Mouse (Mus musculus) embryonic stem cell, embryonic (primary cell): ENCODE measurements at regions not wholly inside any gene's neighbourhood (a gene's known extent, or its start where the extent isn't known, plus 50 kb on each side); places are given as distances from the start of the nearest gene placed in this dataset.

Experiments used
- CTCF ChIA-PET, 4 experiments: fragments of 300-600 bp in 2 of 4; fragments of 350-600 bp in 2 of 4; sonication (Branson Sonifier 250); formaldehyde crosslinking; loops; one replicate each; lab custom pipeline; 2022; ENCODE audit warnings: inconsistent platforms in 2 of 4; lab: Charles Lee
- POLR2A ChIA-PET, 4 experiments: fragments of 300-600 bp in 2 of 4; fragments of 350-600 bp in 2 of 4; sonication (Branson Sonifier 250); formaldehyde crosslinking; loops; one replicate each; lab custom pipeline; 2022; ENCODE audit warnings: antibody characterized with exemption in 4 of 4, inconsistent platforms in 1 of 4; lab: Charles Lee

- CTCF ChIA-PET = no interaction called here
- POLR2A ChIA-PET = no interaction called here
Measured at GRCm38 (mm10) chr8:97477098-97477457, 1588.7 kb upstream of the Got2 start.

- CTCF ChIA-PET = no interaction called here
- POLR2A ChIA-PET = no interaction called here
Measured at GRCm38 (mm10) chr8:97476430-97477097, 1588.2 kb upstream of the Got2 start.

DNA sequence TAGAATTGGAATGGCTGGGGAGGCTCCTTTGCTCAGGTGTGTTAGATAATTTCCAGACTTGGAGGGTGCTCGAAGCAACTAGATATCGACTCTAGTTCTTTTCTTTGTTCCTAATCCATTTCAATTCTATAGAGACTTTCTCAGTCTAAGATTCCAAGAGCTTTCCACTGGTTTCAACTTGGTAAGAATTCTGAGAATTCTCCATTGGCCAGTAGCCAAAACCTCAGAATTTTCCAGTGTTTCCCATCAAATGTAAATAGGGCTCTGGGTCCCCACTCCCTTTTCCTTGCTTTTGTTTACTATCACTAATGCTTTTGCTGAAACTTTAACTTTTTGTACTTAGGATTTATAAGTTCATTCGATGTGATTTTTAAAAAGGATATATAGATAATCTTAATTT lies 1585.0 kb upstream of the Got2 start:
- CTCF ChIA-PET = no interaction called here
- POLR2A ChIA-PET = no interaction called here

GRCm38 (mm10) chr8:97461478-97461877 lies 1573.1 kb upstream of the Got2 start:
- POLR2A ChIA-PET = no interaction called here
- CTCF ChIA-PET = no interaction called here

GRCm38 (mm10) chr8:97447696-97448095 lies 1559.3 kb upstream of the Got2 start:
- ChIA-PET CTCF (no interaction called here), POLR2A (no interaction called here)

GRCm38 (mm10) chr8:97441483-97441882 lies 1553.1 kb upstream of the Got2 start:
- ChIA-PET CTCF (no interaction called here), POLR2A (no interaction called here)

GRCm38 (mm10) chr8:97433584-97433983 lies 1545.2 kb upstream of the Got2 start:
- POLR2A ChIA-PET = no interaction called here
- CTCF ChIA-PET = no interaction called here

- ChIA-PET POLR2A (no interaction called here), CTCF (no interaction called here)
Measured at GRCm38 (mm10) chr8:97431467-97431866, 1543.1 kb upstream of the Got2 start.

DNA sequence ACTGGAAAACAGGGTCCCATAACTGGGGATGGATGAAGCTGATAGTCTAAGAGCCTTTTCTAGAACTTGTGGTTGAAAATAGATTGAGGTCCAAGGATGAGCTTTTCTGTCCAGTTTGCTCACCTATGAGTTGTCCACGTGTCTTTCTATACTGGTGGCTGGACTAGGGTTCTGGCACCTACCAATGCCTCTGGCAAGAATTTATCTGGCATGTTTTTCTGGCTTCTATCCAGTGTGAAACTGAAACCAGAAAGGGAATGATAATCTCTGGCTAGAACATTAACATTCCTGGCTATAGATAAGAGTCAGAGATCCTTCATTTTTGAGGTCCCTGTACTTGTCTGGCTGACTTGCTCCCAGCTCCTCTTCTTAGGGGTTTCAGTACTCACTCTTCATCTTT lies 1534.0 kb upstream of the Got2 start:
- POLR2A ChIA-PET = interaction anchor here in 1 of 4 experiments (0.6 kb wide), 1 partner anchor 1285 kb away, joined by 3 read pairs; no protein-coding TSS in a partner anchor
- CTCF ChIA-PET = no interaction called here

DNA sequence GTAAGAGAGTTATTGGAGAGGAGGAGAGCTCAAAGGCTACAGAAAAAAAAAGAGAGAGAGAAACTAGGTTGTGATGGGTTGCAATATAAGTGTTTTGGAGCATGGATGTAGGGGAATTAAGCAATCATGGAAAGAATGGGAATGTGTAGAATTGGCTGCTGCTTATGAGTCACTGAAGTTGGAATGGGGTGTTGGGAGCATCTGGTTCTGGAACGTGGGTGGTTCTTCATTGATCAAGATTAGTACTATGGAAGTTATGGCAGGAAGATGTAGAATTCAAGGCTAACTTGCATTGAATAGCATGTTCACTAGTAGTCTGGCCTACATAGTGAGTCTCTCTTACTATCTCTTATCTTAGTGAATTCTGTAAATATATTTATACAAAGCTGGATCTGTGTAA lies 1526.4 kb upstream of the Got2 start:
- ChIA-PET POLR2A (no interaction called here), CTCF (no interaction called here)

GRCm38 (mm10) chr8:97403308-97403707 lies 1515.0 kb upstream of the Got2 start:
- ChIA-PET CTCF (no interaction called here), POLR2A (no interaction called here)

DNA sequence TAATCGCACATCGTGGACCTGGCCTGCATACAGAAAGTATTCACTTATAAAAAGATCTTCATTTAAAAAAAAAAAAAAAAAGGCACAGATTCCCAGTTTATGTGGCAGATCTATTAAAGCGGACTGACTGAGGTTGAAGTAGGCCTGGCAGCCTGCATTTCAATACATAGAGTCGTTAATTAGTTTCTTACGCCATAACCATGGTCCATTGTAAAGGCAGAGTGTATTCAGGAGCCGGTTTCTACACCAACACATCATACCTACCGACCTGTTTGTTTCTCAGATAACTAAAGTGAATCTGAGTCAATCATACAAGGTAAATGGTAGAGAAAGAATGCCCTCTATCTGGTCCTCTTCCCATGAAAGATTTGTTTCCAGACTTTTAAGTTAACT lies 1509.0 kb upstream of the Got2 start:
- POLR2A ChIA-PET = no interaction called here
- CTCF ChIA-PET = no interaction called here

DNA sequence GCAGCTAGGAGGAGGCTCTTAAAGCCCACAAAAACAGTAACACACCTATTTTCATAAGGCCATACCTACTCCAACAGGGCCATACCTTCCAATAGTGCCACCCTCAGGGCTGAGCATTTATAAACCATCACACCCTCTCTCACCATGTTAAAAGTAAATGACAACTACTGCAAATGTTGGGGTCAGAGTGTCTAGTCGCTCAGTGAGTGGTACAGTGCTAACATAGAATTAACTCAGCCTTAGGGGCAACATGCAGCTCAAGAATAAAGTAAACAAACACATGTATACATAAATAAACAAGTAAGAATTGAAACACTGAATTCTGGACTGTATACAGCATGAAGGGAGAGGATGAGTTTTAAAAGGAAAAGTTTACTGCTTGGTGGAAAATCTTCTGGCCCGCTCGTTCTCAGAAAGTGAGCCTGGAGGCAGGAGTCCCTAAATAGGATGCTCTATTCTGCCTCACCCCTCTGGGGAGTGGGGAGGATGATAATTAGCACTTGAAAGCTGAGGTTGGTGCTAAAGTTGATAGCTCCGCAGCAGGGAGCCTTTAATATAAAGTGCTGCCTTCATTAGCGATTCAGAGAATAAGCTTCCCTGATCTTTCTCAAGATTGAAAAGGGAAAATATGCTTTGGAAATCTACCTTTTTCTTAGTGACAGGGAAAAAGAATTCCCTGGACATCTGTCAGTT lies 1508.4 kb upstream of the Got2 start:
- POLR2A ChIA-PET = no interaction called here
- CTCF ChIA-PET = no interaction called here

- POLR2A ChIA-PET = no interaction called here
Measured at GRCm38 (mm10) chr8:97389651-97390050, 1501.3 kb upstream of the Got2 start.

GRCm38 (mm10) chr8:97389149-97389548 lies 1500.8 kb upstream of the Got2 start:
- CTCF ChIA-PET = no interaction called here
- POLR2A ChIA-PET = no interaction called here

More at GRCm38 (mm10) chr8:97389651-97390050, 1501.3 kb upstream of the Got2 start:
- CTCF ChIA-PET = no interaction called here

GRCm38 (mm10) chr8:97374911-97375771 lies 1486.8 kb upstream of the Got2 start:
- CTCF ChIA-PET = no interaction called here
- POLR2A ChIA-PET = no interaction called here

- CTCF ChIA-PET = no interaction called here
- POLR2A ChIA-PET = no interaction called here
Measured at GRCm38 (mm10) chr8:97346630-97347029, 1458.3 kb upstream of the Got2 start.

- ChIA-PET CTCF (no interaction called here), POLR2A (no interaction called here)
Measured at GRCm38 (mm10) chr8:97315497-97315896, 1427.2 kb upstream of the Got2 start.

GRCm38 (mm10) chr8:97308304-97308703 lies 1420.0 kb upstream of the Got2 start:
- POLR2A ChIA-PET = no interaction called here
- CTCF ChIA-PET = no interaction called here

DNA sequence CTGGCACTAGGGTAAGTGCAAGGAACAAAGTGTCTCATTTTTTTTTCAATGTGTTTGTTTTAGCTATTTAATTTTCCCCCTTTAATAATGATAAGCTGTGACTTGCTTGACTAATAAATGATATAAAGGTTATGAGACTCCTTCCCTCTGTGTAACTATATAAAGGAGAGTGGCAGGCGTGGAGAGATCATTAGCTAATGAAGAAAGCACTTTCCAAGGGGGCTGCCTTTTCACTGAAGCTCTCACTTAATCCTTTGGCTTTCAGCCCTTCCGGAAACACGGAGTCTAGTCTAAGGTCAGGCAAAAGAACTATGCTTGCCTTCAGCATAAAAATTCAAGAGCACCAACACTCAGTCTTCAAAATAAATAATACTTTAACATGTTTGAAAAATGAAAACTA lies 1382.2 kb upstream of the Got2 start:
- POLR2A ChIA-PET = no interaction called here
- CTCF ChIA-PET = no interaction called here

- POLR2A ChIA-PET = no interaction called here
- CTCF ChIA-PET = no interaction called here
Measured at GRCm38 (mm10) chr8:97260964-97261363, 1372.6 kb upstream of the Got2 start.
